Mouse (Mus musculus): ENCODE measurements around the gene Ttl.

Ttl gene

DNA sequence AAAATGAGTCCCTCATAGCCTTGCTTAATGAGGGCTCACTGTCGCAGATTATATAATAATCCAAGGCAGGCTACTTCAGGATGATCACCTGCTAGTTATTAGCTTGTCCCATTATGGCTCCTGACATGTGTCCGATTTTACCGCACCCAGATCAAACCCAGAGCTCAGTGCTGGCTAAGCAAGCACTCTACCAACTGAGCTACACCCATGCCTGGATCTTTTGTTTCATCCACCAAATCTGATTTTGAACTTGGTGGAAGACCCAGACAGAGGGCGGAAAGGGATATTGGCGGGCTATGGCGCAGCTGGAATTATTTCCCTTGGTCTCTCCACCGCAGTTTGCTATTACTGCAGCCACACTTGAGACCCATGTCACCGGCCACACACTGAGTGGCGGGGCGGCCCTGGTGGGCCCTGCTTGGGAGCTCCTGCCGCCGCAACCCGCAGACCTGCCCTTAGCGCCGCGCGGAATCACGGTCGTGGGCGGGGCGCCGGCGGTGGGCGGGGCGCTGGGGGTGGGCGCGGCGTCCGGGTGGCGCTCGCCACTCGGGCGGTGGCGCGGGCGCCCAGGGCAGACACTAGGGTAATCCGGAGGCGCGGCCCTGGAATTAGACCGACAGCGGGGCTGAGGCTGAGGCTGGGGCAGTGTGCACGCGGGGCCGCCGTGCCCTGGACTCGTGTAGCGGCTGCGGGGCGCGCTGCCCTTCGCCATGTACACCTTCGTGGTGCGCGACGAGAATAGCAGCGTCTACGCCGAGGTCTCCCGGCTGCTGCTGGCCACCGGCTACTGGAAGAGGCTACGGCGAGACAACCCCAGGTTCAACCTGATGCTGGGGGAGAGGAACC, at the start of gene Ttl:
Gene Ttl (plus strand): TSS at position 506 of the 846 bp plus-strand sequence.
- DNase-seq (ENCODE audit: extremely low spot score) = peak; percentile 81

DNA sequence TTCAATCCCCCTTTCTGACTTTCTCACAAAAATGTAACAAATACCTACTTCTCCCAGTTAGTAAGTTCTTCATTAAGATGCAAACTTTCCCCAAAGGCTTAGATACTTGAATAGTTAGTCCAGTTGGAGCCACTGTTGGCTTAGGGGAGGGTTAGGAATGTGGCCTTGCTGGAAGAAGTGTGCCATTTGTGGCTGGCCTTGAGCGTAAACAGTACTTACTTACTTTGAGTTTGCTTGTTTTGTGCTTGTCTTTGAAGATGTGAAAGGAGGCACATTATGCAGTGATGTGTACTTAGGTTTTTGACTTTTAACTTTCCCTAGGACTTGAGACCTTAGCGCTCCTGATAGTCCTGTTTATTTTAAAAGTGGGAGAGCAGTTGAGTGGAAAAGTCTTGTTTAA, 45.6 kb upstream of the Ttl start:
- no peak for DNase-seq (ENCODE audit: extremely low spot score)

DNA sequence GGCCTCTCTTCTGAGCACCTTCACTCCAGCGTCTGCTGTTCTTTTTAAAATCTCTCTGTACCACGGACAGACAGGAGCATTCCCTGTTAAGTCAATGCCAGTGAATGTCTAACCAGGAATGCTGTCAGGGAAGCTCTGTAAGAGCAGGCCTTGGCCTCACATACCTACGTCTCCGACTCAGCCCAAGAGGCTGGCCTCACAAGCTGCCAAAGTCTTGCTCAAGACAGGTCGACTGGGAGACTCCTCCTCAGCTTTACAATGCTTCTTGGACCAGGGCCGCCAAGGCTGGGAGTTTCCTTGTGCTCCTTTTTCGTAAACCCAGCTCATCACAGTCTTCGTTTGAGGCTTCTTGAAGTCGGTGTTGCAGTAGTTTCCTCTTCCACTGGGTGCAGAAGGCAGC, 40.9 kb upstream of the Ttl start:
- DNase-seq (ENCODE audit: extremely low spot score) = no peak

DNA sequence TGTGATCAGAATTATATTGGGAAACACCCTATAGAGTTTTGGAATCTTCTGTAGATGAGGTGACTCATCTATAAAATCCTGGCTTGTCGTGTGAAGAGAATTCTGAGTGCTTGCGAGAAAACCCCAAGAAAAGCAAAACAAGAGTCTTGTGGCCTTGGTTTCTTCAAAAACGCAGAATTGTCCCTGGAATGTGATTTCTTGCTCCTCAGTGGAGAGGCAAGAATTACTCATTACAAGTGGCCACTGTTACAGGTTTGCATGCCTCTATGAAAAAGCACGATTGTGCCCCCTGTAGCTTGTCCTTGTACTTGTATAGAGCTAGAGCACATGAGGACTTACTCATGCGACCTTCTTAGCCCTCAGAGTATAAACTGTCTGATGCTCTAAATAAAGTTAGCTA, 30.4 kb upstream of the Ttl start:
- no peak for DNase-seq (ENCODE audit: extremely low spot score)

DNA sequence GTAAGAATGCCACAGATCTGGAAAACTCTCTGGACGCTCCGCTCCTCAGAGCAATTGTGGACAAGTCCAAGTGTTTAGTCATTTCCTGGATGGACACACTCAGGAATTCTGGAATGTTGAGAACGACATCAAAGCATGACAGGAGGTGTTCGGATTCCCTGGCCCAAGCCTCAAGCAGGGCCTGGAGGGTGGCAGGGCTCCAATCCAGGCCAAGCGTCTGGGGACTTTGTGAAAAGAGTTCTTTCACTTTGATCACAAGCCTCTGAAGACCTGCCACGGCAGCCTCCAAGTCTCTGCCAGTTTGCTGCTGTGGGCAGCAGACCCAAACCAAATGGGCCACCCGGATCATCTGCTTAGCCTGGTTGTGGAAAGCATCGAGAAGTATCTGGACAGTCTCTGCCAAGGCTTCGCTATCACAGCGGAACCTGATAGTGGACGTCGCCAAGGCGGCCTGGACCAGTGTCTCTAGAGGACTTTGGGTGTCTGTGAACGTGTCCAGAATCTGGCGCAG, 27.3 kb upstream of the Ttl start:
- DNase-seq (ENCODE audit: extremely low spot score) = no peak

DNA sequence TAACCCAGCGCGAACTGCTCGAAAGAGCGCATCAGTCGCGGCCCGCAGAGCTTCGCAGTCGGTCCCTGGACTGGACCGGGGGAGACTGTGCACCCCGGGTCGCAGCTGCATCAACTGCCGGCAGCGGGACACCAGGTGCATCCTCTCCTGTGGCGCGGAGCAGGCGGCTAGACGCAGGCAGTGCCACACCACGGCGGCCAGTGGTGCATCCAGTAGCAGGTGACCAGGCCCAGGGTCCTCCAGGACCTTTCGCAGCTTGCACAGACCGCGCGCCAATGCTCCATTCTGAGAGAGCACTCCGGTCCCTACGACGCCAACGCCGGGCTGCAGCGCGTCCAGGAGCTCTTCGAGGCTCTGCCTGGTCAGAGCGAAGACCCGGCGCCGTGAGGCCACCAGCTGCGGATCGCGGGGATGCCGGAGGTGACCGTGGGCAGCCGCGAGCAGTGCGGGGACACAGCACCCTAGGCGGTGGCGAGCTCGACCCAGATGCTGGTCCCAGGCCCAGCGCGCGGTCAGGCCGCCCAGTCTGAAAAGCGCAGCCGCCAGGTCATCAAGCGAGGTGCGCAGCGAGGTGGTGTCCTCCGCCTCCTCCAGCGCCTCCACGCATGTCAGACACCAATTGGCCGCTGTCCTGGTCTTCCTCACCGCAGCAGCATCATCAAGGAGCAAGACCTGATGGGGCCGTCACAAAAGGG, 26.7 kb upstream of the Ttl start:
- DNase-seq (ENCODE audit: extremely low spot score) = peak; percentile 62

DNA sequence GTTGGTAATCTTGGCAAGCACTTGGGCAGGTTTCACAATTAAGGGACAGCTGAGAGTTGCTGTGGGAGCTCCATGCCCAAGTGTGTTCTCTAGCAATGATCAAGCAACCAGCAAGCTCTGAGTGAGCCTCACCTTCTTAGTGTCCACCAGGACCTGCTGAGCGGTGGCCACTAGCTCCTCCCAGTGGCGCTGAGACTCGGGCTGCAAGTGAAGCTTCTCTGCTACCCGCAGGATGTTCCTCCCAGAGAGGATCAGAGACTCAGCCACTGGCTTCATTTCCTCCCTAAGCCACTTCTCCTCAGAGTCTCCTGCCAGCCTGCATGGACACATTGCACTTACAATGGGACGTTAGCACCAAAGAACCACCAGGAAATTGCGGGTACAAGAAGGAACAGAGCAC, 25.2 kb upstream of the Ttl start:
- DNase-seq (ENCODE audit: extremely low spot score) = no peak

DNA sequence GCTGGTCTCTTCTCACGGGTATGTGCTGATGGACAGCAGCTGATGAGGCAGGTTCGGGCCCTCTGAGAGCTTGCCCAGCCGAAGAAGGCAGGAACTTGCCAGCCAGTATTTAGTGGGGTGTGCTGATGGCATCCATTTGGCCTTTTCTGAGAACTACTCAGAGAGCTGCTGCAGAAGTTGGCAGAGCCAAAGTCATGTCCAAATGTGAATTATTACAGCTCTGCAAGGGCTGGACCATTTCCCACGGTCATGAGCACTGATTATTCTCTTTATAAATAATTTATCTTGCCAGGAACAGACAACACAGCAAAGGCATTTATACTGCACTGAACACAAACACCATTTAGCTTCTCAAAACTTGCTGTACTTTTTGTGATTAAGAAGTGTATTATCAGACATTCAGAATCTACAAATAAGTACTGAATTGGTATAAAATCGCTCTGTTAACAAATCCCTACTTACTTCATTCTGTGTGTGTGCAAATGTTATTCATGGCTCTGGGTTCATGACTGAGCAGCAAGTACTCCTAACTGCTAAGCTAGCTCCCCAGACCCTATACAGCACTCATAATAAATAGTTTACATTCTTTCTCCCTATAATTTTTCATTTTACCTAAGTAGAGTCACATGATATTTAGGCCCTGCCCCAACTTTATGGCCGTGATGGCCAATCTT, 19.4 kb upstream of the Ttl start:
- DNase-seq (ENCODE audit: extremely low spot score) = no peak

DNA sequence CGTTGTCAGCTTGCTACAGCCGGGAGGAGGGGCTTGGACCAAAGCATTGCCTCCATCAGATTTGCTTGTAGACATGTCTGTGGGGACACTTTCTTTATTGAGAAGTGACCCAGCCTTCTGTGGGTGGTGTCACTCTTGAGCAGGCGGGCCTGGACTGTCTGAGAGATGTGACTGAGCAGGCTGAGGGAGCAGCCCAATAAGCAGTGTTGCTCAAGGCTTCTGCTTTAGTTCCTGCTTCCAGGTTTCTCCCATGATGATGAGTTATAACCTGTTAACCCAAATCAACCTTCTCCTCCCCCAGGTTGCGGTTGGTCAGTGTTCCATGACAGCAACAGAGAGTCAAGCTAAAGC, 18.9 kb upstream of the Ttl start:
- DNase-seq (ENCODE audit: extremely low spot score) = no peak

DNA sequence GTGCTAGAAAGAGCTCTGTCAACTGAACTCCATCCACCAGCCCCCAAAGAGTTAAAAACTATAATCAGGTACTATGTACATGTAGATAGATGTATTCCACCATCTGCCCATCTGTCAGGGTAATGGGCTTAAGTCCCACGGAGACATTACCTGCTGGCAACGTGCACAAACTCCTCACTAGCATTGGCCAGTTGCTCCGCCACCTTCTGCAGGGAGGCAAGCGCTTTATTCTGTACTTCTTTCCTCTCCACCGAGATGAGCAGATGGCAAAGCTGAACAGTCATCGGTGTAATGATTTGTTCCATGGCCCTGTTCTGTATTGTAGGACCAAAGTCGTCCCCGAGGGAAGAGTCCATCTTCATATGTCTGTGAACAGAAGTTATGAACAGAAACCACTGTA, 17.9 kb upstream of the Ttl start, which contains the start of gene Vinac1:
Gene Vinac1 (minus strand): TSS at position 362 of the 400 bp plus-strand sequence.
- DNase-seq (ENCODE audit: extremely low spot score) = no peak

DNA sequence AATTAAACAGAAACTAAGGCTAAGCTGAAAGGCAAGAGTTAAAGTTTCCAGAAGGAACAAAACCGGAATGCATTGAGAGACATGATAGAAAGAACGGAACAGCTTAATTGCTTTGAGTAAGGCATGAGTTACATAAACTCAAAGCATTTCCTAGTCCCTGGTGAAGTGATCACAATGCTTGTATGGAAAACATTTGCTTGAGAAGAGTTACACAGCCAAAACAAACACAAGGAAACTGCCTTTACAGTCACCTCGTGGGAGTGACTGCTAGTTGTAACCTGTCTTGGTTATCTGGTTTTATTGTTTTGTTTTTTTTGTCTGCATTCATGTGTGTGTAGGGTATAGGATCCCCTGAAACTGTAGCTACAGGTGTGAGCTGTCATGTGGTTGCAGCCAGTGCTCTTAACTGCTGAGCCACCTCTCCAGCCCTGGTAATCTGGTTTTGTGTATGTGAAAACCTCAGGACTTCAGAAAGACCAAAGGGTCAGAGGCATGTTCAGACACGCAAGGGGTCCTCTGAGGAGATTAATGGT, 13.2 kb upstream of the Ttl start:
- DNase-seq (ENCODE audit: extremely low spot score) = no peak

DNA sequence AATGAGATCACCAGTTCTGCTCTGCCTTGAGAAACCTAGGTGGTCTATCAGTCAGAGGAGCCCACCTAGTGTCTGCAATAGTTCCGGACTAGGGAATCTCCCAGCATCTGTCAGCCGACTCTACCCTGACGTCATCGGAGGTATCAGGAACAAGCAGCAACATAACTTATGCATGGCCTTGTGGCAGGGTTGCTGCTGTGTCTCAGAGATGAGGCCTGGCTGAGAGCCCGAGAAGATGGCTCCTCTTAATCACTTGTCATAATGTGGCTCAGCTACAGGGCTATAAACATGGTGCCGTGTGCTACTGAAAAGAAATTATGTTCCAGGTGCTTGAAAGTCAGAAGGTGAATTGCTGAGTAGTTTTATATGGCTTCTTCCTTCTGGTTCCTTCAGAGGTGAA, 10.0 kb upstream of the Ttl start:
- DNase-seq (ENCODE audit: extremely low spot score) = no peak

DNA sequence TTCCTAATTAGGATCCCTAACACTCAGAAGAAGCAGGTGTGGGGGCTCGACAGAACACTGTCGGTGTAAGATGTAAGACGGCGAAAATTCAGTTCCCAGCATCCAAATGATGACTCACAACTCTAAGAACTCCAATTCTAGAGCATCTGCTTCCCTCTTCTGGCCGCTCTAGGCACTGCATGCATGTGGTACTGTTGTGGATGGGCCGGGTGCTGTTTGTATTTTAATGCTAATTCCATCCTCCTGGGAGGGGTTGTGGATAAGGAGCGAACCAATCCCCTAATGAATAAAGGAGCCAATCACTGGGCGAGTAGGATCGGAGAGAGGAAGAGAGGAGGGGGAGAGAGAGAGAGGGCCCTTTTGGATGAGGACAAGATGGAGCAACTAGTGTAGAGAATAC, 9.1 kb upstream of the Ttl start:
- no peak for DNase-seq (ENCODE audit: extremely low spot score)

DNA sequence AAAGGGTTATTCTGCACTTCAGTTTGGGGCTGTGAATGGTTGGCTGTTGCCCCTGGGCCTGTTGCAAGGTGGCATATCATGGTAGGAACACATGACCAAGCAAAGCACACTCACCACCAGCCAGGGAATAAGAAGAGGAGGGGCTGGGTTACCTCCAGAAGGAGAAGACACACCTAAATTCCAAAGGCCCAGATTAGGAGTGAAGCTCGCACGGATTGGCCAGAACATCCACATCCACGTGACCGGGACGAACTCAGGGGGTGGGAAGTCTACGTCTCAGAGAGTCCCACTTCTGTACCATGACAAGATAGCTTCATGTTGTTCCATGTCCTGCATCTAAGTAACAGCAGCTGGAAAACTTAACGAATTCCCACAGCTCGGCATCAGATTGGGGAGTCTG, 8.5 kb upstream of the Ttl start:
- no peak for DNase-seq (ENCODE audit: extremely low spot score)

DNA sequence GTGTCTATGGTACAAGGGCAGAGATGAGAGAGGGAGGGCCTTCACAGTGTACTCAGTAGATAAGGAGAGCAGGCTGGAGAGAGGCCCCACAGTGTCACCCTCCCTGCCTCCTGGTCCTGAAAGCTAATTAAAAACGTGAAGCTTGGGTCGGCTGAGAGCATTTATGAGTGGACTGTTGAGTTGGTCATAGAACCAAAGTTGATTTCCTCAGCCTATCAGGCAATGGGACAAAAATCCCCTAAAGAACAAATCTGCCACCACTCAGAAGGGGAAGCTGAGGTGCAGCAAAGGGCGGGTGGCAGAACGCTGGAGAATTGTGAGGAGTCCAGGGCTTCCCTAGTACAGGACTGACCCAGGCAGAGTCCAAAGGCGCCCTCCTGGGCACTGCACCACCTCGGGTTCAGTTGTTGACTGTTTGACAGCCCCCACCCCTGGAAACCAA, 7.8 kb upstream of the Ttl start:
- no peak for DNase-seq (ENCODE audit: extremely low spot score)

DNA sequence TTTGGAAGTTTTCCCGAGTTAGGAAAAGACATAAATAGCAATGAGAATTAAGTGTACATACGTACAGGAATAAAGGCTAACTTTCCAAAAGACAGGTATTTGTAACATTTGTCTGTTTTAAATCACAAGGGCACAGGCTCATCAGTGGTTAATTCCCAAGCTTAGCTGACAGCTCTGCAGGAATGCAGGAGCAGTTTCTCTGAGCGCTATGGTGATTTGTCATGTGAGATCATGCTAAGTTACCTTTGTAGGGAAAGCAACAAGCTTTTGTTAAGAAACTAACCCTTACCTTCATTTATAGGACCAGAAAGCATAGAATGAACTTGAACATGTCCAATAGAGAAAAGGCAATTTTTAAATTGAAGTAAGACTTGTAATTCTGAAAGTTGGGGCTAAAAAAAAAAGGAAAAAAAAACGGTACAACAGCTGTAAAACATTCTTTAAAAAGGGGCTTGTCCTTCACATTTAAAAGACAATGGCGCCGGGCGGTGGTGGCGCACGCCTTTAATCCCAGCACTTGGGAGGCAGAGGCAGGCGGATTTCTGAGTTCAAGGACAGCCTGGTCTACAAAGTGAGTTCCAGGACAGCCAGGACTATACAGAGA, 4.2 kb upstream of the Ttl start:
- DNase-seq (ENCODE audit: extremely low spot score) = no peak

DNA sequence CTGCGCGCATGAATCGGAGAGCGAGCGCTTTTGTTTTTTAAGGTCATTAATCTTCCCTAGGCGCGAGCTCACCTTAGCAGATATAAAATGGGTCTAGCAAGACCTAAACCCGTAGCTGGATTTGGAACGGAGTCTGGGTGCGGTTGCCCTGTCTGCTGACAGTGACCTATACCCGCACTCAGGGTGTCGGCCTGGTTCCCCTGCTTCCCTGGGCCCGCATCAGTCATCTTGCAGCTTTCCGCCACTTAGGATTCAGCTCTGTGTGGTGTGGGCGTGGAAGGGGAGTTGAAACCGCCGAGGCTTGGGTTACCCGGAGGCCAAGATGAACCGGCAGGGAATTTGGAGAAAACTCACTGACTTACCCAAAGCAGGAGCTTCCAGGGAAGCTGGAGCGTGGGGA, 584 bp downstream of the Ttl start:
- peak; percentile 64 for DNase-seq (ENCODE audit: extremely low spot score)

DNA sequence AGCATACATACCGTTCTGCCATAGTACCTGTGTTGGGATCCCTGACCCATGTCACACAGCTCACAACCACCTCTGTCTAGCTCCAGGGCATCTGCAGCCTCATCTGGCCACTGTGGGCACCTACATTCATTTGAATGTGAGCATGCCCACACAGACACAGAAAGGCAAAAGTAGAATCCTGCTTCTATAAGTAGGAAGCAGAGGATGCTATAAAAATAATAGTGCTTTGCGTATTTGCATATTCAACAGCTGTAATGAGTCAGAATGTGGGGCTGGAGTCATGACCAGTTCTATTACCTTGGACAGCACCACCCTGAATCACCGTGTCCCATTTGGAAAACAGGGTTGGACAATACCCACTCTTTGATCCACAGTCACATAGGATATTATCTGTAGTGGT, 4.6 kb downstream of the Ttl start:
- no peak for DNase-seq (ENCODE audit: extremely low spot score)

DNA sequence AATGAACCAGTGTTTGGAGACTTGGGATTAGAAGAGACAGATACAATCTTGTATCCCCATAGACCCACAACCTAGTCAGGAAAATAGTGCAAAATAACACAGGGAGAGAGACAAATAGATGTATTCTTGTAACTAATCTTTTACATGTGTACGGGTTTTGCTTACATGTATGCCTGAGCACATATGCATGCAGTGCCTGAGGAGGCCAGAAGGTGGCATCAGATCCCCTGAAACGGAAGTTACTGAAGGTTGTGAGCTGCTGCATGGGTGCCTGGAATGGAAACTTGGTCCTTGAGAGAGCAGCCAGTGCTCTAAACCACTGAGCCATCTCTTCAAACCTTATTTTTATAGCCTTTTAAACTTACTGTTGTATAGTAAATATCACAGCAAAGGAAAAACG, 12.6 kb downstream of the Ttl start:
- no peak for DNase-seq (ENCODE audit: extremely low spot score)

DNA sequence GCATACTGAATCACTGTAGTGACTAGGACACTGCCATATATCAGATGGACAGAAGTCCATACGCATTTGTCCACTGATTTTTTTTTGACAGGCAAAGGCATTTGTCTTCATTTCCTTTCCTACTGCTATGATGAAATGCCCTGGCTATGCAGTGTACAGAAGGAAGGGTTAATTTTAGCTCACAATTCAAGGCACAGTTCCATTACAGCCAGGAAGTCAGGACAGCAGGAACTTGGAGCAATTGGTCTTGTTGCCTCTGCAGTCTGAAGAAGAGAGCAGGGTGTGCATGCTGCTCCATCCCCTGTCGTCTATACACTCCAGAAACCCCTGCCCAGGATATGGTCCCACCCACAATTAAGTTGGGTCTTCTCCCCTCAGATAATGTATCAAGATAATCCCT, 13.5 kb downstream of the Ttl start:
- DNase-seq (ENCODE audit: extremely low spot score) = no peak

DNA sequence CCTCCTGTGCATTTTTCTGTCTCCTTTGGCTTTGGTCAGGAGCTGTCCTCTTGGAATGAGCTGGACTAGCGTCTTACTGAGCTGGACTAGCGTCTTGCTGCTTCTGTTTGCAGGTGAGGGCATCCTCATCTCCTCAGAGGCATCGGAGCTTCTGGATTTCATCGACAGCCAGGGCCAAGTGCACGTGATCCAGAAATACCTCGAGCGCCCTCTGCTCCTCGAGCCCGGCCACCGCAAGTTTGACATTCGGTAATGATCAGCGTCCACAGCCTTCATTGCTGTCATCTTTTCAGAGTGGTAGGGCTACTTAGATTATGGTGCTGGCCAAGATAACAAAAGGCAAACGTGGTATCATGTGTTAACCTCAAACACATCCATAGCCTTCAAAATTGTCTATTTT, 15.4 kb downstream of the Ttl start:
- no peak for DNase-seq (ENCODE audit: extremely low spot score)

DNA sequence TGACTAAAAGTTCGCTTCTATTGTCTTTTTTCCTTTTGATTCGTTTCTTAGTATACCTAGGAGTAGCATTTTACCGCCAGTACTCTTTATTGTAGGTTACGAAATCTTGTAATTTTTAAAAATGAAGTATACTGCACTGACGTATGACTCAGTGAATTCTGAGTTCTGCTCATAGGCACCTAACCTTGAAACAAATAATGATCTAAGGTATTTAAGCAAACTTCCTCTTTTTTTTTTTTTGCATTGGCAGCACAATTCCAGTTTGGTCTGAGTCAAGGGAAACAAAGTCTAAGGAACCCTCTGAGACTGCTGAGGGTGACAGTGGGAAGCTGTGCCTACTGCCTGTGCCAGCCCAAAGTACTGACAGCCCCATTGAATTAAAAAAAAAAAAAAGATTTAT, 17.8 kb downstream of the Ttl start:
- DNase-seq (ENCODE audit: extremely low spot score) = no peak
